ENCODE assay signal across 8 mouse cellular contexts in genomic region chr4:134128983-134129362, GRCm38 (mm10). TPM values are rescaled to one million over a fixed set of nuclear protein-coding genes. Genes with fewer than 3 reads are reported as not detected.
A peak's percentile ranks its signal among the peaks of the same experiment; 100 is the strongest.
DNase-seq lines count a peak whose midpoint lies in the region; TF ChIP-seq lines count a peak whose summit lies in the region.

No protein-coding gene starts in this region.

- H3K27me3 ChIP-seq in embryonic facial prominence, embryonic 10.5 days (replicated peaks; ENCODE audit: low read depth, poor library complexity, severe bottlenecking), result 0 out of 2 replicates have a peak, but pooled peaks cover 4% of the 10 kb centered on the region
- H3K27me3 ChIP-seq in megakaryocyte, embryonic 14.5 days (replicated peaks), result no peaks in the 10 kb centered on the region

- no peak for TF ChIP-seq CTCF in left cerebral cortex, adult 2 months (IDR thresholded peaks at IDR 0.05)

- intact Hi-C loops in left cerebral cortex, adult 2 months (cut with DNase I), result no loop called here
- intact Hi-C loops in left cerebral cortex, postnatal 36 days (cut with DNase I), result loop anchor here (10.0 kb wide), 1 partner anchor 94 kb away; no protein-coding TSS in a partner anchor

- H3K4me3 ChIP-seq in left cerebral cortex, adult 2 months, result peak overlapping the region; percentile 89
- H3K4me3 ChIP-seq in embryonic facial prominence, embryonic 10.5 days, result peak overlapping the region; percentile 92
- H3K4me3 ChIP-seq in megakaryocyte, embryonic 14.5 days (replicated peaks), result peak overlapping the region; percentile 99

- H3K36me3 ChIP-seq in embryonic facial prominence, embryonic 10.5 days (replicated peaks), result peaks cover 56% of the 10 kb centered on the region
- H3K36me3 ChIP-seq in megakaryocyte, embryonic 14.5 days (replicated peaks; ENCODE audit: low read length), result peaks cover 67% of the 10 kb centered on the region

- H3K9me3 ChIP-seq in embryonic facial prominence, embryonic 10.5 days, result no peaks in the 10 kb centered on the region
- H3K9me3 ChIP-seq in megakaryocyte, embryonic 14.5 days, result no peaks in the 10 kb centered on the region

- 4% methylated on average over 14 of the region's 14 CpGs for WGBS in embryonic facial prominence, embryonic 10.5 days

- DNase-seq in left cerebral cortex, adult 2 months (ENCODE audit: extremely low spot score in 1 of 2, low spot score in 2 of 2), result no peak
- no peak for DNase-seq in left cerebral cortex, postnatal 36 days (ENCODE audit: low spot score in 2 of 2)
- DNase-seq in embryonic facial prominence, embryonic 10.5 days (ENCODE audit: low spot score), result no peak
- peak; percentile 77 for DNase-seq in induced T-regulatory cell, adult 2 months (ENCODE audit: low read depth)
- DNase-seq in thymus, postnatal 14 days, result peak; percentile 72
- no peak for DNase-seq in cerebellum, adult 8-10 months
- no peak for DNase-seq in right cerebral cortex, postnatal 4 days

- H3K27ac ChIP-seq in left cerebral cortex, adult 2 months, result peak overlapping the region; percentile 94
- peak overlapping the region; percentile 88 for H3K27ac ChIP-seq in embryonic facial prominence, embryonic 10.5 days (replicated peaks)

- peaks cover 52% of the 10 kb centered on the region for H3K4me1 ChIP-seq in embryonic facial prominence, embryonic 10.5 days
- peaks cover 81% of the 10 kb centered on the region for H3K4me1 ChIP-seq in megakaryocyte, embryonic 14.5 days

RNA-seq across cellular contexts. Expression of gene Sh3bgrl3, which starts 0.4 kb away (rescaled TPM):
- total RNA-seq in left cerebral cortex, adult 2 months (2021), result 100 to 1,000 TPM; 185 to 191 TPM
- 100 to 1,000 TPM; 187 to 235 TPM for total RNA-seq in left cerebral cortex, postnatal 36 days (2021)
- 300 and 316 TPM in 2 replicates for polyA plus RNA-seq in embryonic facial prominence, embryonic 10.5 days (2016; fragmentation: Nextera tagmentation; extraction: Ambion mirVana)
- 1,646 and 1,679 TPM in 2 replicates for polyA plus RNA-seq in megakaryocyte, embryonic 14.5 days (2012; ENCODE audit: insufficient read depth, low replicate concordance)

RNA-seq across cellular contexts. Expression of gene Ubxn11, which starts 26.6 kb away (rescaled TPM):
- total RNA-seq in left cerebral cortex, adult 2 months (2021), result 10 to 100 TPM; 39.7 to 47.1 TPM
- 10 to 100 TPM; 23.3 to 46.3 TPM for total RNA-seq in left cerebral cortex, postnatal 36 days (2021)
- polyA plus RNA-seq in embryonic facial prominence, embryonic 10.5 days (2016; fragmentation: Nextera tagmentation; extraction: Ambion mirVana), result 4.5 and 7.1 TPM in 2 replicates
- 69.8 and 175 TPM in 2 replicates for polyA plus RNA-seq in megakaryocyte, embryonic 14.5 days (2012; ENCODE audit: insufficient read depth, low replicate concordance)

RNA-seq across cellular contexts. Expression of gene Cd52, which starts 34.1 kb away (rescaled TPM):
- total RNA-seq in left cerebral cortex, adult 2 months (2021), result 1 to 10 TPM; 2.6 to 3.3 TPM
- 1 to 10 TPM; 1.4 to 2.7 TPM for total RNA-seq in left cerebral cortex, postnatal 36 days (2021)
- 3.5 and 4.5 TPM in 2 replicates for polyA plus RNA-seq in embryonic facial prominence, embryonic 10.5 days (2016; fragmentation: Nextera tagmentation; extraction: Ambion mirVana)
- 77.0 and 307 TPM in 2 replicates for polyA plus RNA-seq in megakaryocyte, embryonic 14.5 days (2012; ENCODE audit: insufficient read depth, low replicate concordance)

RNA-seq across cellular contexts. Expression of gene Cep85, which starts 57.9 kb away (rescaled TPM):
- total RNA-seq in left cerebral cortex, adult 2 months (2021), result 10 to 100 TPM; 14.9 to 16.5 TPM
- total RNA-seq in left cerebral cortex, postnatal 36 days (2021), result 10 to 100 TPM; 14.3 to 18.3 TPM
- polyA plus RNA-seq in embryonic facial prominence, embryonic 10.5 days (2016; fragmentation: Nextera tagmentation; extraction: Ambion mirVana), result 32.3 and 33.2 TPM in 2 replicates
- 10.9 and 19.9 TPM in 2 replicates for polyA plus RNA-seq in megakaryocyte, embryonic 14.5 days (2012; ENCODE audit: insufficient read depth, low replicate concordance)

Comparison
In these comparisons a context has a peak if more than half of its experiments do, and no peak if none do; other contexts are left out.
1. DNase-seq: peak in induced T-regulatory cell, adult 2 months (single experiment) and thymus, postnatal 14 days (single experiment); none in left cerebral cortex, adult 2 months (0 of 2), left cerebral cortex, postnatal 36 days (0 of 2), embryonic facial prominence, embryonic 10.5 days (single experiment), cerebellum, adult 8-10 months (single experiment) and right cerebral cortex, postnatal 4 days (single experiment).
2. Peak in every context shown above with its lines, with median percentiles within 50 percentile points of each other: H3K4me3 ChIP-seq.